Mouse (Mus musculus): Measurements from ENCODE around the gene Tbl3. TPM values are rescaled to one million over a fixed set of nuclear protein-coding genes. Genes with fewer than 3 reads are reported as not detected.
A peak's percentile ranks its signal among the peaks of the same experiment; 100 is the strongest.
"Not testable (repeated sequence)": the region's sequence is repeated elsewhere in the genome, so short reads cannot be mapped to it uniquely, and the experiment has no call there.

The Tbl3 gene
- polyA plus RNA-seq, 2 experiments = 62.1 to 62.8 TPM

DNA sequence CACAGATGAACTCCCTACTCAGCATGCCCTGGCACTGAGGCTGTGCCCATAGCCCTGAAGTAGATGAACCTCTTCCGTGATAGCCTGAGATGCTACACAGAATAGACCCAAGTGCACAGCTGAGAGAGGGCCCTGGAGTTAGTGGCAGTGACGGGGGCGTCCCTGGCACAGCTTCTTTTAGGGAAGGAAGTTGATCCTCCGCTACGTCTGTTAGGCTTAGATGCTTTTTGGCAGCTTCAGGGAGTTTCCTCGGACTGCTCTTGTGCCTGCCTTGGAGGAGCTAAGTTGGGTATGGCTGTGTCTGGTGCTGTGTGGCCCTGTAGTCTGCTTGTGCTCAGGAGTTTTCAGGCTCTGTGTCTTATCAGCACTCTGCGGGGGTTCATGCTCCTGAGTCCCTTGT, 33.2 kb downstream of the Tbl3 start:
- Histone ChIP-seq H3K36me3 (ENCODE audit: control insufficient read depth, insufficient read depth, low read length) (peaks cover 28% of the 10 kb centered on the region), H3K4me3 (replicated peaks; ENCODE audit: low read length) (no peak overlapping the region), H3K9ac (ENCODE audit: low read depth, low read length, severe bottlenecking) (no peak overlapping the region), H3K4me2 (replicated peaks; ENCODE audit: low read depth, low read length, severe bottlenecking) (no peak overlapping the region), H3K27ac (replicated peaks; ENCODE audit: low read depth, low read length) (no peak overlapping the region), H3K4me1 (ENCODE audit: control insufficient read depth, insufficient read depth, low read length) (peaks cover 21% of the 10 kb centered on the region), H3K27me3 (ENCODE audit: control insufficient read depth, insufficient read depth, low read length) (no peaks in the 10 kb centered on the region), H3K9me3 (ENCODE audit: control insufficient read depth, low read length) (no peaks in the 10 kb centered on the region)
- WGBS = 85% methylated on average over 7 of the region's 7 CpGs
- ATAC-seq (ENCODE audit: low FRiP score, low read depth) = no peak
- no peak for DNase-seq (ENCODE audit: low spot score)
- no peak for TF ChIP-seq POLR2A (IDR thresholded peaks at IDR 0.05; ENCODE audit: borderline replicate concordance, extremely low read depth, insufficient read depth, insufficient read length)

DNA sequence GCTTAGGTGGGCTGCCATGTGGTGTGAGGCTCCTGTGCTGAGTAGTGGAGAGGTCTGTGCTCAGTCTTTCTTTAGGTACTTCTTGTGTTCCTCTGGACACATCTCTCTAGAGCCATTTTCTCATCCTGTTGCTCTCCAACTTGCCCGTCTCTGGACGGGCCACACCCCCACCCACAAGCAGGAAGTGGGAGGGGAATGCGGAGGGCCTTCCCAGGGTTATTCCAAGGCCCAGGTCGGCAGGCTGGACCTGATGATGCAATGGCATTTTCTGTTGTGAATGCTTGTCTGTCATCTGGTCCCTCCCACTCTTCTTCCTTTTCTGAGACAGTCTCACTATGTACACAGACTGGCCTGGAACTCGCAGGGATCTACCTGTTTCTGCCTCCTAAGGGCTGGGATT, 35.3 kb downstream of the Tbl3 start:
- DNase-seq (ENCODE audit: low spot score) (no peak), ATAC-seq (ENCODE audit: low FRiP score, low read depth) (no peak)
- Histone ChIP-seq H3K4me1 (ENCODE audit: control insufficient read depth, insufficient read depth, low read length) (peaks cover 26% of the 10 kb centered on the region), H3K27ac (replicated peaks; ENCODE audit: low read depth, low read length) (no peak overlapping the region), H3K9me3 (ENCODE audit: control insufficient read depth, low read length) (no peaks in the 10 kb centered on the region), H3K36me3 (ENCODE audit: control insufficient read depth, insufficient read depth, low read length) (peaks cover 7% of the 10 kb centered on the region), H3K9ac (ENCODE audit: low read depth, low read length, severe bottlenecking) (peak overlapping the region; percentile 28; the same call in 1 of the 2 replicates), H3K4me2 (replicated peaks; ENCODE audit: low read depth, low read length, severe bottlenecking) (peak overlapping the region; percentile 16), H3K4me3 (replicated peaks; ENCODE audit: low read length) (no peak overlapping the region), H3K27me3 (ENCODE audit: control insufficient read depth, insufficient read depth, low read length) (no peaks in the 10 kb centered on the region)
- 23% methylated on average over 5 of the region's 5 CpGs for WGBS
- no peak for TF ChIP-seq POLR2A (IDR thresholded peaks at IDR 0.05; ENCODE audit: borderline replicate concordance, extremely low read depth, insufficient read depth, insufficient read length)

DNA sequence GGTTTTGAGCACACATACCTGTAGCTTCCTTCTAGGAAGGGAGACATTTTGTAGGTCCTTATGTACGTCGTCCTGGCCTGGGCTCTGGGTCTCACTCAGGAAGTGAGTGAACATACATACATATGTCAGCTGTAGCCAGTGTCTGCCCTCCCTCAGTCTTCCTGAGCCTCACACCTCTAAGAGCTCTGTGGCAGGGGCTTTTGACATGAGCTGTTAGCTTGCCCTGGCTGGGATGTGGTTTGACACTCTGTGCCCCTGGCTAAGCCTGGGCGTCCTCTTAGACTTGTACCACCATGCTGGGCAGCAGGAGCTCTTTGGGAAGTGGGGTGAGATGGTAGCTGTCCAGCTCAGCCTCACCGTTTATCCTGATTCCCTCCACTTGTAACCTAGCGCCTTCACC, 36.1 kb downstream of the Tbl3 start:
- Histone ChIP-seq H3K36me3 (ENCODE audit: control insufficient read depth, insufficient read depth, low read length) (no peaks in the 10 kb centered on the region), H3K4me3 (replicated peaks; ENCODE audit: low read length) (0 out of 2 replicates have a peak overlapping the region, but pooled peaks have one; percentile 94), H3K4me1 (ENCODE audit: control insufficient read depth, insufficient read depth, low read length) (peaks cover 26% of the 10 kb centered on the region), H3K27me3 (ENCODE audit: control insufficient read depth, insufficient read depth, low read length) (no peaks in the 10 kb centered on the region), H3K9me3 (ENCODE audit: control insufficient read depth, low read length) (no peaks in the 10 kb centered on the region), H3K27ac (replicated peaks; ENCODE audit: low read depth, low read length) (no peak overlapping the region), H3K9ac (ENCODE audit: low read depth, low read length, severe bottlenecking) (peak overlapping the region; percentile 93; the same call in 1 of the 2 replicates), H3K4me2 (replicated peaks; ENCODE audit: low read depth, low read length, severe bottlenecking) (peak overlapping the region; percentile 77; the same call in 1 of the 2 replicates)
- no peak for DNase-seq (ENCODE audit: low spot score)
- ATAC-seq (ENCODE audit: low FRiP score, low read depth) = no peak
- 61% methylated on average over 5 of the region's 5 CpGs for WGBS
- TF ChIP-seq POLR2A (IDR thresholded peaks at IDR 0.05; ENCODE audit: borderline replicate concordance, extremely low read depth, insufficient read depth, insufficient read length) = no peak

GRCm38 (mm10) chr17:24670246-24670844, 37.1 kb downstream of the Tbl3 start:
- TF ChIP-seq POLR2A (IDR thresholded peaks at IDR 0.05; ENCODE audit: borderline replicate concordance, extremely low read depth, insufficient read depth, insufficient read length) = no peak
- Histone ChIP-seq H3K9me3 (ENCODE audit: control insufficient read depth, low read length) (no peaks in the 10 kb centered on the region), H3K4me1 (ENCODE audit: control insufficient read depth, insufficient read depth, low read length) (peaks cover 26% of the 10 kb centered on the region), H3K36me3 (ENCODE audit: control insufficient read depth, insufficient read depth, low read length) (no peaks in the 10 kb centered on the region), H3K4me2 (replicated peaks; ENCODE audit: low read depth, low read length, severe bottlenecking) (peak overlapping the region; percentile 77), H3K27ac (replicated peaks; ENCODE audit: low read depth, low read length) (peak overlapping the region; percentile 67; the same call in 1 of the 2 replicates), H3K9ac (ENCODE audit: low read depth, low read length, severe bottlenecking) (peak overlapping the region; percentile 93), H3K4me3 (replicated peaks; ENCODE audit: low read length) (peak overlapping the region; percentile 94), H3K27me3 (ENCODE audit: control insufficient read depth, insufficient read depth, low read length) (no peaks in the 10 kb centered on the region)
- ATAC-seq (ENCODE audit: low FRiP score, low read depth) (no peak), DNase-seq (ENCODE audit: low spot score) (no peak)
- 8% methylated on average over 8 of the region's 8 CpGs for WGBS

- Histone ChIP-seq H3K9me3 (ENCODE audit: control insufficient read depth, low read length) (no peaks in the 10 kb centered on the region), H3K27ac (replicated peaks; ENCODE audit: low read depth, low read length) (peak within 1 kb of the TSS; percentile 67), H3K36me3 (ENCODE audit: control insufficient read depth, insufficient read depth, low read length) (no peaks in the 10 kb centered on the region), H3K4me2 (replicated peaks; ENCODE audit: low read depth, low read length, severe bottlenecking) (peak within 1 kb of the TSS; percentile 77), H3K9ac (ENCODE audit: low read depth, low read length, severe bottlenecking) (peak within 1 kb of the TSS; percentile 93), H3K4me1 (ENCODE audit: control insufficient read depth, insufficient read depth, low read length) (peaks cover 26% of the 10 kb centered on the region), H3K27me3 (ENCODE audit: control insufficient read depth, insufficient read depth, low read length) (no peaks in the 10 kb centered on the region), H3K4me3 (replicated peaks; ENCODE audit: low read length) (peak within 1 kb of the TSS; percentile 94)
- DNase-seq (ENCODE audit: low spot score) (peak; percentile 92), ATAC-seq (ENCODE audit: low FRiP score, low read depth) (peak; percentile 99)
- WGBS = under 1% methylated on average over 46 of the region's 80 CpGs
- TF ChIP-seq POLR2A (IDR thresholded peaks at IDR 0.05; ENCODE audit: borderline replicate concordance, extremely low read depth, insufficient read depth, insufficient read length) = 0 out of 2 replicates have a peak, but pooled peaks have one; percentile 15
Observed at GRCm38 (mm10) chr17:24669545-24670245, 37.8 kb downstream of the Tbl3 start, which contains the start of gene Zfp598. Gene Zfp598, plus strand, starts transcription at chr17:24669687.

DNA sequence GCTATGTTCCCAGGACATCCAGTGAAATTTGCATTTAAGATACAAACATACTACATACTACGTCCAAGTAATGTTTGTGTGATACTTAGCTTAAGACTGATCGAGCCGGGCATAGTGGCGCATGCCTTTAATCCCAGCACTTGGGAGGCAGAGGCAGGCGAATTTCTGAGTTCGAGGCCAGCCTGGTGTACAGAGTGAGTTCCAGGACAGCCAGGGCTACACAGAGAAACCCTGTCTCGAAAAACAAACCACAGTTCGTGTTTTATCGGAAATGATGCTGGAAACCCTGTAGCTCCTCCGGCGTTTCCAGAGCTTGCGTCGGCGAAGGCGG, 38.3 kb downstream of the Tbl3 start:
- 11% methylated on average over 15 of the region's 15 CpGs for WGBS
- not testable (repeated sequence) for H3K27me3 ChIP-seq (ENCODE audit: control insufficient read depth, insufficient read depth, low read length); H3K36me3 ChIP-seq (ENCODE audit: control insufficient read depth, insufficient read depth, low read length); H3K9me3 ChIP-seq (ENCODE audit: control insufficient read depth, low read length); DNase-seq (ENCODE audit: low spot score)
- Histone ChIP-seq H3K4me2 (replicated peaks; ENCODE audit: low read depth, low read length, severe bottlenecking) (peak overlapping the region; percentile 57), H3K27ac (replicated peaks; ENCODE audit: low read depth, low read length) (peak overlapping the region; percentile 67), H3K4me3 (replicated peaks; ENCODE audit: low read length) (peak overlapping the region; percentile 94), H3K9ac (ENCODE audit: low read depth, low read length, severe bottlenecking) (peak overlapping the region; percentile 93), H3K4me1 (ENCODE audit: control insufficient read depth, insufficient read depth, low read length) (peaks cover 26% of the 10 kb centered on the region)
- ATAC-seq (ENCODE audit: low FRiP score, low read depth) = peak; percentile 10; the same call in 1 of the 2 replicates

Data from limb, embryonic 14.5 days (tissue).